Mouse (Mus musculus) liver, adult 2 months (tissue): ENCODE measurements around the gene Olfr591.
"Not testable (repeated sequence)": the region's sequence is repeated elsewhere in the genome, so short reads cannot be mapped to it uniquely, and the experiment has no call there.

ENCODE experiments used
- CTCF ChIP-seq: fragments of 200-500 bp; IDR thresholded peaks from 2 replicates; pipeline ENCODE4 v1.5.1; 2011; ENCODE audit warnings: low read depth, low read length, control low read depth
- POLR2A ChIP-seq: fragments of 200-500 bp; IDR thresholded peaks from 2 replicates; pipeline ENCODE4 v1.6.1; 2011; ENCODE audit warnings: low read length, control low read depth; ENCODE audit not compliant: insufficient read depth; ENCODE audit errors: extremely low read depth

- TF ChIP-seq POLR2A, CTCF: not testable (repeated sequence)
These were observed 33.9 kb upstream of the Olfr591 start for GRCm38 (mm10) chr7:103212050-103212449.
